In the genomic region with DNA sequence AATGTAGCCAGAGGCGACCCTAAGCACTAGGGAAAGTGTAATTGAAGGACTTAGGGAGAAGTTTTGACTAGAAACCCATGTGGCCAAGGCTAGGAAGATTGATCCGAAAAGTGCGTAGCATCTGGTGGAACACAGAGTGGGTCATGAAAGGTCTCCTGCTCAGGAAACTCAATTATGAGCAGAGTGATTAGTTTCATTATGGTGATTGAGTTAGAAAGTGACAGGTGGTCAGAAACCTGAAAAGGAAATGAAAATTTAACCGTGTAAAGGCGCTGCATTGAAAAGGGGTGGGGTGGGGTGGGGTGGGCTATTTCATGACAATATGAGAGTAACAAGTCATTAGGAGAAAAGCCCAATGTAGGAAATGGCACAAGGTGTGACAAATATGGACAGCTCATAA, we compare ENCODE assay signal across 23 mouse cellular contexts. TPM values are rescaled to one million over a fixed set of nuclear protein-coding genes. Genes with fewer than 3 reads are reported as not detected.
DNase-seq lines count a peak whose midpoint lies in the region; ATAC-seq and TF ChIP-seq lines count a peak whose summit lies in the region.
"Had no signal": no experiment of that assay in that cellular context is flagged by ENCODE, and none has a peak within 500 bp of the region (broad histone marks: within the 10 kb centered on the region; RNA-seq: fewer than 3 reads in every experiment).

No protein-coding gene starts in this region.

- no peak; the same call in 1 of the 2 replicates for TF ChIP-seq RAD21 in CH12.LX (IDR thresholded peaks at IDR 0.05; ENCODE audit: low read depth, low read length)

- TF ChIP-seq EP300 in CH12.LX (IDR thresholded peaks at IDR 0.05; ENCODE audit: low read length): peak; percentile 77

- H3K4me3 ChIP-seq in embryonic facial prominence, embryonic 11.5 days (ENCODE audit: low read depth, low read length): no peak overlapping the region
- no peak overlapping the region for H3K4me3 ChIP-seq in embryonic facial prominence, embryonic 10.5 days
- H3K4me3 ChIP-seq in CH12.LX (replicated peaks in 1 of 3; ENCODE audit: low read depth in 2 of 3, low read length in 2 of 3, poor library complexity in 1 of 3): no peak overlapping the region
- H3K4me3 ChIP-seq in forebrain, embryonic 10.5 days: no peak overlapping the region

- ATAC-seq in embryonic facial prominence, embryonic 11.5 days (replicated peaks; ENCODE audit: insufficient number of reproducible peaks, low FRiP score, low TSS enrichment, low read depth): no peak
- no peak for ATAC-seq in granulocyte monocyte progenitor cell, adult 5-6 weeks (replicated peaks; ENCODE audit: poor library complexity, severe bottlenecking)
- ATAC-seq: activated CD4-positive, CD25-positive, alpha-beta regulatory T cell, adult 4 months; CD4-positive, CD25-positive, alpha-beta regulatory T cell, adult 4 months; Patski had no signal

- H3K36me3 ChIP-seq in embryonic facial prominence, embryonic 11.5 days (replicated peaks; ENCODE audit: control insufficient read depth, insufficient read depth, low read depth, low read length): no peaks in the 10 kb centered on the region
- H3K36me3 ChIP-seq in embryonic facial prominence, embryonic 10.5 days (replicated peaks): no peaks in the 10 kb centered on the region
- H3K36me3 ChIP-seq in CH12.LX (replicated peaks in 1 of 2; ENCODE audit: control insufficient read depth in 1 of 2, insufficient read depth in 1 of 2, low read length in 1 of 2): peaks cover 0 to 8% of the 10 kb centered on the region in 2 experiments
- no peaks in the 10 kb centered on the region for H3K36me3 ChIP-seq in forebrain, embryonic 10.5 days (replicated peaks)

- no peak for TF ChIP-seq CTCF in CH12.LX (conservative IDR thresholded peaks at IDR 0.05 in 1 of 2, IDR thresholded peaks at IDR 0.05 in 1 of 2; ENCODE audit: low read depth in 2 of 2, low read length in 2 of 2)

- no peaks in the 10 kb centered on the region for H3K27me3 ChIP-seq in embryonic facial prominence, embryonic 11.5 days (ENCODE audit: control insufficient read depth, insufficient read depth, low read length)
- no peaks in the 10 kb centered on the region for H3K27me3 ChIP-seq in embryonic facial prominence, embryonic 10.5 days (replicated peaks; ENCODE audit: low read depth, poor library complexity, severe bottlenecking)
- no peaks in the 10 kb centered on the region for H3K27me3 ChIP-seq in CH12.LX (replicated peaks)
- no peaks in the 10 kb centered on the region for H3K27me3 ChIP-seq in forebrain, embryonic 10.5 days (ENCODE audit: poor library complexity, severe bottlenecking)
- H3K27me3 ChIP-seq: Patski had no signal

- H3K4me2 ChIP-seq in embryonic facial prominence, embryonic 11.5 days (ENCODE audit: low read depth, low read length): no peak overlapping the region
- peak overlapping the region; percentile 62; the same call in 1 of the 2 replicates for H3K4me2 ChIP-seq in CH12.LX (ENCODE audit: insufficient read depth, low read depth, poor library complexity, severe bottlenecking)

- no peaks in the 10 kb centered on the region for H3K4me1 ChIP-seq in embryonic facial prominence, embryonic 11.5 days (ENCODE audit: control insufficient read depth, insufficient read depth, low read length)
- H3K4me1 ChIP-seq in embryonic facial prominence, embryonic 10.5 days: 0 out of 2 replicates have a peak, but pooled peaks cover 4% of the 10 kb centered on the region
- peaks cover 11 to 46% of the 10 kb centered on the region in 2 experiments for H3K4me1 ChIP-seq in CH12.LX (ENCODE audit: control insufficient read depth in 1 of 2, insufficient read depth in 2 of 2)
- H3K4me1 ChIP-seq in forebrain, embryonic 10.5 days: no peaks in the 10 kb centered on the region

- TF ChIP-seq POLR2A in CH12.LX (IDR thresholded peaks at IDR 0.05; ENCODE audit: low read depth, low read length): no peak

- H3K9ac ChIP-seq in embryonic facial prominence, embryonic 11.5 days (replicated peaks; ENCODE audit: low read length): no peak overlapping the region
- H3K9ac ChIP-seq in CH12.LX (ENCODE audit: insufficient read depth, low read depth): no peak overlapping the region

- dilution Hi-C loops in CH12.LX (cut with MboI; ENCODE audit: extremely low pct_ligation_motif_present, extremely low pct_unique_long_range_greater_than_20kb, low sequenced_read_pairs): no loop called here

- H3K27ac ChIP-seq in embryonic facial prominence, embryonic 11.5 days (replicated peaks; ENCODE audit: low read depth, low read length): no peak overlapping the region
- H3K27ac ChIP-seq in embryonic facial prominence, embryonic 10.5 days (replicated peaks): no peak overlapping the region
- no peak overlapping the region for H3K27ac ChIP-seq in CH12.LX (ENCODE audit: insufficient read depth, low read depth)
- no peak overlapping the region for H3K27ac ChIP-seq in forebrain, embryonic 10.5 days

- WGBS in embryonic facial prominence, embryonic 11.5 days: 36% methylated on average over 5 of the region's 5 CpGs
- WGBS in embryonic facial prominence, embryonic 10.5 days: 61% methylated on average over 5 of the region's 5 CpGs
- WGBS in forebrain, embryonic 10.5 days: 76% methylated on average over 5 of the region's 5 CpGs

- H3K9me3 ChIP-seq in embryonic facial prominence, embryonic 11.5 days (replicated peaks; ENCODE audit: control insufficient read depth, low read length): no peaks in the 10 kb centered on the region
- H3K9me3 ChIP-seq in embryonic facial prominence, embryonic 10.5 days: no peaks in the 10 kb centered on the region
- no peaks in the 10 kb centered on the region for H3K9me3 ChIP-seq in CH12.LX (replicated peaks; ENCODE audit: low read length)
- no peaks in the 10 kb centered on the region for H3K9me3 ChIP-seq in forebrain, embryonic 10.5 days
- H3K9me3 ChIP-seq: G1E had no signal

- no peaks in the 10 kb centered on the region for H3K79me2 ChIP-seq in CH12.LX (replicated peaks; ENCODE audit: control insufficient read depth, extremely low read depth, insufficient read depth, poor library complexity, severe bottlenecking)

- DNase-seq in embryo, embryonic 10.5 days (ENCODE audit: low spot score): peak; percentile 14
- no peak for DNase-seq in embryo, embryonic 10 days (ENCODE audit: low spot score)
- peak; percentile 12 for DNase-seq in embryonic facial prominence, embryonic 11.5 days (ENCODE audit: low spot score)
- DNase-seq in embryonic facial prominence, embryonic 10.5 days (ENCODE audit: low spot score): no peak
- DNase-seq in A20 (ENCODE audit: low read depth, low spot score) (peak; percentile 75), CH12.LX (ENCODE audit: extremely low read depth) (peak; percentile 56)
- DNase-seq in forebrain, embryonic 10.5 days (ENCODE audit: extremely low spot score, low spot score): no peak
- DNase-seq: adrenal gland, adult 2 months; adrenal gland, adult 8-10 months; adrenal gland, postnatal 10 days; adrenal gland, postnatal 14 days; adrenal gland, postnatal 25 days; adrenal gland, postnatal 36 days; B cell, adult 2 months; cerebellum, adult 11 months; cerebellum, adult 11-12 months; cerebellum, adult 18-20 months; cerebellum, adult 2 months had no signal

- in situ Hi-C loops in CH12.LX (cut with MboI; ENCODE audit: low pct_ligation_motif_present, low pct_unique_long_range_greater_than_20kb, low sequenced_read_pairs): no loop called here

TF ChIP-seq in CH12.LX, 34 proteins besides CTCF, POLR2A, EP300 and RAD21:
- TF ChIP-seq E2F4 (IDR thresholded peaks at IDR 0.05; ENCODE audit: insufficient replicate concordance, low read depth, low read length): no peak
- TF ChIP-seq IRF4 (IDR thresholded peaks at IDR 0.05; ENCODE audit: low read depth, low read length): peak; percentile 58
- TF ChIP-seq BHLHE40 (IDR thresholded peaks at IDR 0.05; ENCODE audit: low read depth, low read length): peak; percentile 56
- TF ChIP-seq NELFE (IDR thresholded peaks at IDR 0.05; ENCODE audit: low read depth, low read length): no peak
- TF ChIP-seq HCFC1 (IDR thresholded peaks at IDR 0.05; ENCODE audit: low read depth, low read length): no peak
- peak; percentile 30; the same call in 1 of the 2 replicates for TF ChIP-seq ETS1 (conservative IDR thresholded peaks at IDR 0.05; ENCODE audit: low read depth, low read length)
- peak; percentile 26; the same call in 1 of the 2 replicates for TF ChIP-seq JUND (conservative IDR thresholded peaks at IDR 0.05; ENCODE audit: low read depth, low read length)
- peak; percentile 70; the same call in 1 of the 2 replicates for TF ChIP-seq RCOR1 (conservative IDR thresholded peaks at IDR 0.05; ENCODE audit: low read depth, low read length)
- TF ChIP-seq TCF12 (IDR thresholded peaks at IDR 0.05; ENCODE audit: low read depth, low read length): peak; percentile 47; the same call in 1 of the 2 replicates
- no peak for TF ChIP-seq GABPA (IDR thresholded peaks at IDR 0.05; ENCODE audit: insufficient replicate concordance, low read depth, low read length)
- peak; percentile 12; the same call in 1 of the 2 replicates for TF ChIP-seq MYC (IDR thresholded peaks at IDR 0.05; ENCODE audit: low read depth, low read length)
- peak; percentile 7; the same call in 1 of the 2 replicates for TF ChIP-seq MXI1 (IDR thresholded peaks at IDR 0.05; ENCODE audit: low read depth, low read length)
- 0 out of 2 replicates have a peak, but pooled peaks have one; percentile 12 for TF ChIP-seq MAX (IDR thresholded peaks at IDR 0.05; ENCODE audit: low read length)
- peak; percentile 35; the same call in 1 of the 2 replicates for TF ChIP-seq CHD2 (IDR thresholded peaks at IDR 0.05; ENCODE audit: low read length)

RNA-seq across cellular contexts. Expression of a gene that starts 15.9 kb away (rescaled TPM):
- 10.4 and 11.1 TPM in 2 replicates for polyA plus RNA-seq in embryonic facial prominence, embryonic 11.5 days (2014; fragmentation: Nextera tagmentation; extraction: Ambion mirVana)
- polyA plus RNA-seq in embryonic facial prominence, embryonic 10.5 days (2016; fragmentation: Nextera tagmentation; extraction: Ambion mirVana): 10.7 and 14.2 TPM in 2 replicates
- 9.1 and 16.5 TPM in 2 replicates for total RNA-seq in CH12.LX (2012; rRNA removed)
- total RNA-seq in CH12.LX (2014; rRNA removed): 9.9 and 11.4 TPM in 2 replicates
- 3.6 and 4.8 TPM in 2 replicates for polyA plus RNA-seq in CH12.LX (2012; ENCODE audit: insufficient read length, low read depth)
- polyA plus RNA-seq in forebrain, embryonic 10.5 days (2016; fragmentation: Nextera tagmentation; extraction: Ambion mirVana): 8.6 and 10.4 TPM in 2 replicates
- 3.5 and 6.7 TPM in 2 replicates for total RNA-seq in granulocyte monocyte progenitor cell, adult 5-6 weeks (2014; fragmentation: Nextera tagmentation)
- total RNA-seq in granulocyte monocyte progenitor cell, adult 5-6 weeks (2017): 8.3 and 17.2 TPM in 2 replicates

Comparison
In these comparisons a context has a peak if more than half of its experiments do, and no peak if none do; other contexts are left out.
1. DNase-seq: peak in embryo, embryonic 10.5 days (single experiment), embryonic facial prominence, embryonic 11.5 days (single experiment), A20 (single experiment) and CH12.LX (single experiment); none in embryo, embryonic 10 days (single experiment), embryonic facial prominence, embryonic 10.5 days (single experiment) and forebrain, embryonic 10.5 days (single experiment).